Mouse (Mus musculus): ENCODE measurements at regions not wholly inside any gene's neighbourhood (a gene's known extent, or its start where the extent isn't known, plus 50 kb on each side); places are given as distances from the start of the nearest gene placed in this dataset.

DNA sequence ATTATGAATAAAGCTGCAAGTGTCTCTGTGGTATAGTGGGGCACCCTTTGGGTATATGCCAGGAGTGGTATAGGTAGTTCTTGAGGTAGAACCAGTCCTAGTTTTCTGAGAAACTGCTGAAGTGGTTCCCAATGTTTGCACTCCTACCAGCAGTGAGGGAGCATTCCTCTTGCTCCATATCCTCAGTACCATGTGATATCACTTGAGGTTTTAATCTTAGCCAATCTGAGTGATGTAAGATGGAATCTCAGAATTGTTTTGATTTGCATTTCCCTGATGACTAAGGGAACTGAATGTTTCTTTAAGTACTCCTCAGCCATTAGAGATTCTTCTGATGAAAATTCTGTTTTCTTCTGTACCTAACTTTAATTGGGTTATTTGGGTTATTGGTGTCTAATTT lies 690.5 kb downstream of the Plod2 start:
- H3K36me3 ChIP-seq, result no peaks in the 10 kb centered on the region
- no peak overlapping the region for H3K4me3 ChIP-seq (replicated peaks)
- H3K27ac ChIP-seq, result no peak overlapping the region
- no peak for ATAC-seq
- H3K9ac ChIP-seq (replicated peaks), result no peak overlapping the region
- H3K27me3 ChIP-seq, result no peaks in the 10 kb centered on the region
- no peaks in the 10 kb centered on the region for H3K9me3 ChIP-seq
- no peaks in the 10 kb centered on the region for H3K4me1 ChIP-seq (replicated peaks)
- H3K4me2 ChIP-seq (replicated peaks), result no peak overlapping the region

DNA sequence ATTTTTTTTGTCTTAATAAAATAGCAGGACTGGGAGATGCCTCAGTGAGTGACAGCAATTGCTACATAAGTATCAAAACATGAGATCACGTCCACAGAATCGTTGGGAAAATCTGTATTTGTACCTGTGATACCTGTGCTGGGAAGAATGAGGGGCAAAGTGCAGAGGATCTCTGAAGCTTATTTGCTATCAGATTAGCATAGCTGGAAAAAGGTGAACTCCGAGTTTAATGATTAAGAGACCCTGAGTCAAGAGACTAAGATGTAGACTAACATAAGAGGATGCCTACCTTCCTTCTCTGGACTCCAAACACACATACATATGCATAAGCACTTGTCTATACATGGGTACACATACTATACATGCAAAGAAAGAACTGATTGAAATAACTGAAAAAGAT lies 710.1 kb downstream of the Plod2 start:
- H3K9ac ChIP-seq (replicated peaks), result no peak overlapping the region
- ATAC-seq, result no peak
- no peaks in the 10 kb centered on the region for H3K36me3 ChIP-seq
- H3K27me3 ChIP-seq, result no peaks in the 10 kb centered on the region
- 90% methylated on average over 3 of the region's 3 CpGs for WGBS
- no peak overlapping the region for H3K27ac ChIP-seq
- H3K4me1 ChIP-seq (replicated peaks), result no peaks in the 10 kb centered on the region
- H3K4me3 ChIP-seq (replicated peaks), result no peak overlapping the region
- H3K9me3 ChIP-seq, result no peaks in the 10 kb centered on the region
- H3K4me2 ChIP-seq (replicated peaks), result no peak overlapping the region

DNA sequence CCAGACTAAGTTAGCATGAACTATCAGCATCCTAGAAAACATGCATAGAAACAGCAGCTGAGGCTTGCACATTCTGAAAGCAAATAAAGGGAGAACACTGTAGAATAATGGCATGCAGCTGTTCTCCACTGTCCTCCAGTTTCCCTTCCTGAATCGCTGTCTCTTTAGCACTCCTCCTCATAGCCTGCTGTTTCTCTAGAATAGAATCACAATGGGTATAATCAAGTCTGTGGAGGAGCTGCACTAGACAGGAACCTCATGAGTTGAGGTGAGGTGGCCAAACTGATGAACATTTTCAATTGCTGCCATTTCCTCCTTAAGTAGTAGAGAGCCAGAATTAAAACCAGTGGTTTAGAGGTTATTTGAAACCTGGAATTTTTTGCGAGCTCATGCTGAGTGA lies 755.3 kb downstream of the Plod2 start:
- whole genome bisulfite sequencing, result 77% methylated on average over 2 of the region's 2 CpGs
- Histone ChIP-seq H3K4me1 (replicated peaks) (no peaks in the 10 kb centered on the region), H3K4me2 (replicated peaks) (no peak overlapping the region), H3K36me3 (no peaks in the 10 kb centered on the region), H3K4me3 (replicated peaks) (no peak overlapping the region), H3K27me3 (no peaks in the 10 kb centered on the region), H3K9me3 (no peaks in the 10 kb centered on the region), H3K9ac (replicated peaks) (no peak overlapping the region), H3K27ac (no peak overlapping the region)
- ATAC-seq, result no peak

GRCm38 (mm10) chr9:93306753-93307152 lies 764.7 kb downstream of the Plod2 start:
- no peaks in the 10 kb centered on the region for H3K9me3 ChIP-seq
- ATAC-seq, result no peak
- no peak overlapping the region for H3K4me3 ChIP-seq (replicated peaks)
- no peaks in the 10 kb centered on the region for H3K4me1 ChIP-seq (replicated peaks)
- no peak overlapping the region for H3K9ac ChIP-seq (replicated peaks)
- no peaks in the 10 kb centered on the region for H3K27me3 ChIP-seq
- no peak overlapping the region for H3K4me2 ChIP-seq (replicated peaks)
- WGBS, result 72% methylated on average over 2 of the region's 2 CpGs
- H3K27ac ChIP-seq, result no peak overlapping the region
- no peaks in the 10 kb centered on the region for H3K36me3 ChIP-seq

DNA sequence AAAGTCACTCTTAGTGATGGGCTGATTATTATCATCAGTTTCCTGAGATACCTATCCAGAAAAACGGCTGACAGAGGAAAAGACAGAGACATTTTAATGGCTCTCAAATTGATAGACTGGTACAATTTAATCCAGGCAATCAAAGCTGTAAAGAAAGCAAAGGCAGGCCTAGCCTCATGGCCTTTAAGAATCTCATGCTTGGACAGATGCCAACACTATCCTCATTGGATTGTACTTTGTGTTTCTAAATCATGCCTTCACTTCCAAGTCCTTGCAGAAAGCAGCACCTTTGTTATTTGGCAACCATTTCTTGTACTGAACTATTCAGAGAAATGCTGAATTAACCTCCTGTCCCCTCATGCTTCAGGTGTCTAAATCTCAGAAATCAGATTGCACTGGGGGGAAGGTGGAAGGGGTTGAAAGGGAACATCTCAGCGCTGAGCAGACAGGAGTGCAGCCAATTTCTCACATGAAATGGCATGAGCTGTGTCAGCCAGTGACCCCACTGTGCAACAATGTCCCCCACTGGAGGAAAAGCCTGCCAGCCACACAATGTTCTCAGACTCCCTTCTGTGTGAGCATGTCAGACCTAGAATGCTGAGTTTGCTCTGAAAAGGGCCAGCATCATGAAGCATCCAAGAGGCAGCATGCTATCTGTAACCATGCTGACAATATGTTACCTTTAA lies 787.1 kb downstream of the Plod2 start:
- Histone ChIP-seq H3K9me3 (no peaks in the 10 kb centered on the region), H3K27me3 (no peaks in the 10 kb centered on the region), H3K4me1 (replicated peaks) (0 out of 2 replicates have a peak, but pooled peaks cover 3% of the 10 kb centered on the region), H3K27ac (no peak overlapping the region), H3K4me2 (replicated peaks) (no peak overlapping the region), H3K4me3 (replicated peaks) (no peak overlapping the region), H3K9ac (replicated peaks) (no peak overlapping the region), H3K36me3 (no peaks in the 10 kb centered on the region)
- no peak for ATAC-seq
- 42% methylated on average over 2 of the region's 2 CpGs for WGBS
